Mouse (Mus musculus): Measurements from ENCODE around the gene Celf2.

- no peak for TF ChIP-seq CTCF (IDR thresholded peaks at IDR 0.05; ENCODE audit: control insufficient read depth, insufficient read depth, insufficient replicate concordance, low read depth, low read length)
- no peak for TF ChIP-seq POLR2A (IDR thresholded peaks at IDR 0.05; ENCODE audit: control insufficient read depth, low read depth, low read length)
These were observed 563.5 kb downstream of the Celf2 start for GRCm38 (mm10) chr2:6945638-6946415.
